Mouse (Mus musculus): ENCODE measurements around the gene Manf.
A peak's percentile ranks its signal among the peaks of the same experiment; 100 is the strongest.

The Manf gene

DNA sequence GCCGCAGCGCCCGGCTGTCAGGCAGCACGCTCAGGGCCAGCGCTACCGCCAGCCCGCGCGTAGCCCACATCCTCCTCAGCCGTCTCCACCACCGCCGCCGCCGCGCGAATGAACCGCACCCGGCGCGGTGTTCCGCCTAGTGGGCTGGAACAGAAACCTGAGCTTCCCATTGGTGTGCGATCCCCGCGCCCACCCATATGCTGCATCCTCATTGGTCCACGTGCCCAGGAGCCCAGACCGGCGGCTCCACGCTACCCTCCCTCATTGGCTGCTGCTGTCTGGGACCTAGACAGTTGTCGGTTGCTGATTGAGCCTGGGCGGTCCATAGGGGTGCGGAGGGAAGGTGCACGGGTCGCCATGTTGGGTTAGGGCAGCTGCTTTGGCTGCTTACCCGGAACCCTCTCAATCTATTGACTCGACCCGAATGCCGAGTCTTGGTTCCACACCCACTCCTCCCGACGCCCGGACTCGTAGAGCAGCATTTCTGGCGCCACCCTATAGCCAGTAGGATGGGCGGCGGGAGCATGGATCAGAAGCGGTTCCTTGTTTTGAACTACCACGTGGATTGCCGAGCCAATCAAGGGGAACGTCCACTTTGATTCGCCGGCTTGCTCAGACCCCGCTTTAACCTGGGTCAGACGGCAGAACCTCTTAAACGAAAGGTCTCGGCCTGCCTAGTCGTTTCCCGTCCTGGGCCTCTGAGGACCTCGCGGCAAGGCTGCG is at the start of gene Manf:
TSS of gene Manf (minus strand) at position 151 of the 723 bp plus-strand sequence.
- peak; percentile 98 for DNase-seq

DNA sequence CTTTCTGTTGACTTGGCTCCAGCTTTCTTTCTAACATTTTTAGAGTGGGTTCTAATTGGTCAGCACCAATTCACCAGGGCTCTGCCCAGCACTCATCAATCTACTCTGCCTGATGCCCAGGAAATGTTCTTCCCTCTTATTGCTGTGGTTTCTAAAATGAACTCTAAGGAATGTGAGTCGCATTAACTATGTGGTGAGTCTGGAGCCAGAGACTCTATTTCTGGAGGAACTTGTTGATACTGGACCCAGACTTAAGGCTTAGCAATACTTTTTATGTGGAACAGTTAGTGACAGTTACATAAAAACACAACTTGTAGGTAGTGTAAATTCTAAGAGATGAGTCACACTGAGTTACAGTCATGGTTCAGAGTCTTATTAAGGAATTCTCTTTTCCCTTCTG is 43.2 kb upstream of the Manf start:
- DNase-seq: no peak

DNA sequence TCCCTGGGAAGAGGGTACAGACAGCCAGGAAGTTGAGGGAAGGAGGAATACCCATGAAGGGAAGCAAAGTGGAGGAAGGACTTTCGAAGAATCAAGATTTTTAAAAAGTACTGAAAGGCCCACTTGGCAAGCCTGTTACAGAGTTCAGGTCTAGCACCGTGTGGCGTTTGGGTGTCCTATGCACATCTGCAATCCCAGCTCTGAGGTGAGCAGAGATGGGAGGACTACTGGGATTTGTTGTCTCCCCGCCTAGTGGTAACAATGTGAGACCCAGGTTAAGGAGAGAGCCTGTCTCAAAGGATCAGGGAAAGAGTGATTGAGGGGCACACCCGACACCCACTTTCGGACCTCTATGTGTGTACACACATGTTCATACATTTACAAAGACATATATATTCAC is 23.1 kb upstream of the Manf start:
- no peak for DNase-seq

DNA sequence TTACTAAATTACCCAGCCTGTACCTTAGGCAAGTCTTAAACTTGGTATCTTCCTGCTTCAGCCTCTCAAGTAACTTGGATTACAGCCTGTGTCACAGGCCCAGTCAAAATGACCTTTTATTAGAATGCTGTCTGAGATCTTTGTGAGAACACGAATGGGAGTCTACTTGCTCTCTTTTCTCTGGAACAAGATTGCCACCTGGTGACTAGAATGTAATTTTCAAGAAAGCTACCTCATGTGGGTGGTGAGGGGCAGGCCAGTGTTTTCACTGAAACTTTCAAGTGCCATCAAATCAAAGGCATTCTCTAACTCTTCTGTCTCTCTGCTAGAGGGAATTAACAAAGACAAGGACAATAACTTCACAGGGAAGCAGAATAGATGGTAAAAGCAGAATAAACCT is 22.0 kb upstream of the Manf start:
- DNase-seq: no peak

DNA sequence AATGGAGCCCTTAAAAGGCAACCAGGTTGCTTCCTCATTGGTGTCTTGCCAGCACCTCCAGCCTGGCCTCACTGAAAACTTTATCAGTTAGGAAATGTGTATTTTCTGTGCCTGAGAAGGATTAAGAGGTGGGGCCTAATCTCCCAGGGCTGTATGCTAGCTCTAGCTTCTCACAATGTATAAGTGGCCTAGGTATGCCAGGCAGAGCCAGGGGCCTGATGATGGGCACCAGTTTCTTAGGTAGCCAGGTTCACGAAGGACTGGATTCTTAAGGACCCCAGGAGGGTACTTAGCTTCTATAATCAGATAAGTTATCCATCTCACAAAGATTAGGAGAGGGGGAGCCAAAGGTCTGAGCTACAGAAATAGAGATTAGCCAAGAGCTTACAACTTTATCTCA is 19.8 kb upstream of the Manf start:
- no peak for DNase-seq

DNA sequence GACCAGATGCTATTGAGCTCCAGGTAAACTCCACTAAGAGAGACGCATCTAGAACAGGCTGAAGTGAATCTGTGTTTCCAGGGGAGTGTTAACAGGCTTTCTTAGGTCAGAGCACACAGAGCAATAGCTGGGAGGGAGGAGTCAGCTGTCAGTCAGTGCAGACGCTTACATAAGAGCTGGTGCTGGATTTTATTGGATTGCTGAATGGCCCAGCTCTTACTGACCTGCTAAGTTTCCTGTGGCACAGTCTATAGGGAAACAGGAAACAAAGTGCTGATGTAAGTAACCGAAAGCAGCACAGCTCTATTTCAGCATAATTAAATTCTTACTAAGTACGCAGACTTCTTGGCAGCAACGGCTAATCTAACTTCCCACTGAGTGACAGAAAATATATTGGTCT is 16.9 kb upstream of the Manf start:
- DNase-seq: no peak

DNA sequence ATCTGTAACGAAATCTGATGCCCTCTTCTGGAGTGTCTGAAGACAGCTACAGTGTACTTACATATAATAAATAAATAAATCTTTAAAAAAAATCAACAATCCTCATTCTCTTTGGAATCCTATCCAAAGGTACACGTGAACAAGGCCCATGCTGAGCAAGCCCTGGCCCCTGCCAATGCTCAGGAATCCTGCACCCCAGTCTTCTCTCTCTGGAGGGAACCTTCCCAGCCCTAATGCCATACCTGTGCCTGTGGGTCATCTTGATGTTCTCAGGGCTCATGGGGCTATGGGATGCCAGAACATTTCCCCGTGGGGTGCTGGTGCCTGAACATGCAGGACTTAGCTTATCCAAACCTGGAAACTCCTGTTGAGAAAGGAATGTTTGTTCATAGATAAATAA is 16.4 kb upstream of the Manf start:
- no peak for DNase-seq

DNA sequence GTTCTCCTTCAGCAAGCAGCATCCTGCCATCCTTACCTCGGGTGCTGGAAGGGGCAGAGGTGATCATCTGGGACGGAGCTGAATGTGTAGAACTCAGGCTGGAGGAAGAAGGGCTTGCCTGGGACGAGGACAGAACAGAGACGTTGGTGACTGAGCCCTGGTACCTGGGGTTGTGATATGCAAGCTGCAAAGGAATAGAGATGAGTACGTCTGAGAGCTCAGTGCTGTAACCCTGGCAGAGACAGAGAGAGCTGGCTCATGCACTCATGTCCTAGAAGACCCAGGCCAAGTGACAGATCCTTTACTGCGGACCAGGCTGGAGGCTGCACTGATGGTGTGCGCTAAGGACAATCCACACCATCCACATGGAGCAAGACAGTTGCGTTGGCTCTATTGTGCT is 14.8 kb upstream of the Manf start:
- DNase-seq: no peak

DNA sequence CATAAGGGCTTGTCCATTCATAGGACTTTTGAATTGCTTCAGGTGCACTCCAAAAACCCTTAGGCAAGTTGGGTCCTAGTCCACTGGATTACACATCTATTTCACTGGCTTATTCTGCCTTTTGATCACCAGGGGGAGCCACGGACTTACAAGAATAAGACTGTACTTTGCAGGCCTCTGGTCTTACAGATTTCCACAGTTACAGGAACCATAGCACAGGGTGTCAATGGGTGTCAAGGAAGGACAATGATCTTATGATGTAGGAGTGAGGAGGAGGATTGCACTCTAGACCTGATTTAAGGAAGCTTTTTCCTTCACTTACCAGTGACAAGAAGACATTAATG is 12.0 kb upstream of the Manf start:
- DNase-seq: no peak

DNA sequence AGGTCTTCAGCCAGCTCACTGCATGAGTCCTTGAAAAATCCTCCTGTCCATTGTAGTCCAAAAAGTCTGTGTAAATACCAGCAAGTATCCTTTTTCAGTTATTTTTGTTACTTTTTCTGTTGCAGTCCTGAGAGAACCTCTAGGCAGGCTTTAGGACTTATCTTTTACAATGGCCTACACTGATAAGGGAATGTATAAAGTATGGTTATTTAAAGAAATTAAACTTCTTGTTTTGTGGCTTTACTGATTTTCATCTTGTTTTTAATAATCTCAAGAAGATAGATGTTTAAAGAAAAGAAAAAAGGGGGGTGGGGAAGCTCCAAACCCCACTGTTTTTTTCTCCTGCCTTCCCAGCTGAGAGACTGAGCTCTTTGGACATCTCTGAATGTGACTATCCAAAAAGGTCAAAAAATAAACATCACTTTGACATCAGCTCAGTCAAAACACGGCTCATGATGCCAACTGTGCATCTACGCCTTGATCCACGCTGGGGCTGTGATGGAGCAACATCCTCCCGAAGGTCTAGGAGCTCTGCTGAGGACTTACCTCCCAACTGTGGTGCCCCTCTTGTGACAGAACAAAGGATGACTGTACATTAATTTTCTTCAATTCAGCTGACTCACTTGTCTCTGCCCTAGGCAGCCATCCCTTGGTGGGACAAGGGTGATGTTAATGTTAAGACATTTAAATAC is 11.5 kb upstream of the Manf start:
- DNase-seq: no peak

DNA sequence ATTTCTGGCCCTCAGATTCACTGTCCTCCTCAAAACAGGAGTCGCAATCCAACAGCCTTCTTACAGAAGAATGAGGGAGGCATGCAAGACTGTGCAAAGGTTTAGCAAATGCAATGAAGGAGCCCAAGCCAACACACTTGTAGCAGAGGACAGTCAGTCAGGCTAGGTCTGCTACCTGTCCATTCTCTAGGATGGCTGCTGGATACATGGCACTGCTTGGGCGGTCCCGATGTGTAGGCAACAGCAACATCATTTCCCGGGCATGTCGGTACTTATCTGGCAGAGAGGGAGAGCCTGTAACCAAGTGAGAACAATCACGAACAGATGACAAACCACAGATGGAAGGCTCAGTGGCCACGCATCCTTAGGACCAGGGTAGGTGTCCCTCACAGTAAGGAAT is 9.8 kb upstream of the Manf start:
- no peak for DNase-seq

DNA sequence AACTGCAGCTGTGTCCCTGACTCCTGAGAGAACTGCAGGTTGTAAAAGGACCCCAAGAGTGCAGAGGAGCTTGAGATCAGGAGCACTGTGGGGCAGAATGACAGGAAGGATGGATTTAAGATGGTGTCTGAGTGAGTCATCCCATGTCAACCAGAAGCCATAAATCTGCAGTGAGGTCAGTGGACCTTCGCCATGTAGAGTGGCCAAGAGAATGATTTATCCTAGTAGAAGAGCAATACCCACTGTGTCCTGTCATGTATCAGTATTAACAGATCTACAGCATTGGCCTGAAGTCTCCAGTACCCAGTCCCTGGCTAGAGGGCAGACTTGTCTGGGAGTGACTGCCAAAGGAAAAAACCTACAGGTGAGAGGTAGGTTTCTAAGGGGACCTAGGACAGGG is 7.1 kb upstream of the Manf start:
- DNase-seq: no peak

DNA sequence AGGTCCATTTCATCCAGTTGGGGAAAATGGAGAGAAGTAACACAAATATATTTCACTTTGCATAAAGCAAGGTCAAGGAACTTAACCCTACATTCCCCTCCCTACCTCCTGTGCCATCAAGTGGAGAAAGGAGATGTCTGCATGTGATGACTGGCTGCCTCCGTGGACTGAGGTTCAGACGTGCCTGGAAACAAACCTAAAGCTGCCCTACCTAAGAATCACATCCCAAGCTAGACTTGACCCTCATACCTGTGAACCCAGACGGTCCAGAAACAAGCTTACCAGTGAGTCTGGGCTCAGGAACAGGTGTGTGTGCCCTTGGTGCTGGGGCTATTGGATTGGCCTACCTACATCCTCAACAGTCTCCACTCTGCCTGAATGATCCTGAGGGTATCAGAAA is 1.5 kb upstream of the Manf start:
- no peak for DNase-seq

DNA sequence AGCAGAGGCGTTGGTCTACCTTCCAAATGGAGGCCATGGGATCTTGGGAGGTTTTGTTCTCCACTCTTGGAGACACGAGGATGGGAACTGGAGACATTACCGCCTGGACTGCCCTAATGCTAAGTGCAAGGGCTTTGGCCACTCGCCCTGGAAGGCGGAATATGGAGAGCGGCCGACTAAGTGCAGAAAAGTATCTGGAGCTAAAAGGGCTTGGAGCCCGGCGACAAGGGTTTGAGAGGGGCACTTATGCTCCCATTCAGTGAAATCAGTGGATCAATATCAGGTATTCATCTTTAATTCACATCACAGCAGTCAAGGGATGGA is 735 bp upstream of the Manf start:
- no peak for DNase-seq

DNA sequence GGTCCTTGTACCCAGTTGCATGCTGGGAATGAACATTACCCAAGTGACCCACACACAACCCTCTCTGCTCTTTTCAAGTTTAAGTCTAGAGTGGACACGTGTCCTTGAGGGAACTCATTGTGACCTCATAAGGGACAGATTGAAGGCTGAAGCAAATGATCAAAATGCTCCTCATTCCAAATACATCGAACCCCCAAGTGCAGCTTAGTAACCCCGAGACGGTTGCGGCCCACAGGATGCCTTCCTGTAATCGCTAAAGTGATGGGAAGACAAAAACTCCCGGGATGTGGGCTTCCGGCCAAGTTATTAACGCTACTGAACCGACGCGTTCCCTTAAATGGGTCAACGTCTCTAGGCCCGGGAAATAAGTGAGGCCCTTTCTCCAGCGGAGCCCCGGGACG is 438 bp downstream of the Manf start:
- no peak for DNase-seq

DNA sequence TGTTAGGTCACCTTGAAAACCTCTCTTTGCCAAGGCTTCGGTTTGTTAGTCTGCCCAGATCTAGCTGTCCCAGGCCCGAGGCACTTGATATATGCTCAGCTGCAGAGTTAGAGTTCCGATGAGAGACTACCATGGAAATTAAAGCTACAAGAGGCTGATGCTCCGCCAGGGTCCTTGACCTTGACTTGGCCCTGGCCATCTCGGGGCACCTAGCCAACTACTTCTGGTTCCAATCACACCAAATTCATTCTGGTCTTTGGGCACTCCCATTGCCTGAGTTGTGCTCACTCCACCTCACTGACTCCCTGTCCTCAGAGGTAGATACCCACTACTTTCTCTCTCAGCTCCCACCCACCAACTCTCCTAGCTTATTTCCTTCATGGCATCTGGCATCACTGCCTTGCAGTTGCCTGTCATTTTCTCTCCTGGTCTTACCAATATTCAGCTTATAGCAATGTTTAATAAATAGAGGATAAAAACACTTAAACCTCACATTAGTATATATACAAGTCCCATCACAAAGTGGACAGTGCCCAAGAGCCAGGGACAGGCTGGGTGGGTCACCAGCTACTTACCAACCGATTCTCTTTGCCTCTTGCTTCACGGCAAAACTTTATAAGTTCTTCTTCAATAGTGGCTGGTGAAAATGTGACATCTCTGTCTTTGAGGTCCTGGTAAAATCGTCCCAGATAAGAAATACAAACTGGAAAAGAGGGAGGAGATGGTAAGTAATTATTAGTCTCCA is 1.1 kb downstream of the Manf start:
- peak; percentile 61 for DNase-seq

DNA sequence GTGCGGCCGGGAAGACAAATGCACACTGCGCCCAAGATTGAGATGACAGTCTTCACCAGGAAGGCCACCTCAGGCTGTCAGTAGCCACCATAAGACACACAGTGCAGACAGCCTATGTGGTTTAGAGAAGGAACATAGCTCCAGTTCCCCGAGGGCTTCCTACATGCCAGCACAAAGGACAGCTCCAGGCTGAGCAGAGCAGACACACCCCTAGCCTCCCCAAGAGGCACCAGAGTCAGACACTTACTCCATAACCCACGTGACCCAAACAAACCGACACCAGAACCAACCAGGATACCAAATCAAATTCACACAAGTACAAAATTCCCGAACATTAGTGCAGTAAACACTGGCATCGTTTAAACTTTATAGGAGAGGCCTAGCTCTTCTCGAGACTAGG is 2.5 kb downstream of the Manf start:
- DNase-seq: no peak

DNA sequence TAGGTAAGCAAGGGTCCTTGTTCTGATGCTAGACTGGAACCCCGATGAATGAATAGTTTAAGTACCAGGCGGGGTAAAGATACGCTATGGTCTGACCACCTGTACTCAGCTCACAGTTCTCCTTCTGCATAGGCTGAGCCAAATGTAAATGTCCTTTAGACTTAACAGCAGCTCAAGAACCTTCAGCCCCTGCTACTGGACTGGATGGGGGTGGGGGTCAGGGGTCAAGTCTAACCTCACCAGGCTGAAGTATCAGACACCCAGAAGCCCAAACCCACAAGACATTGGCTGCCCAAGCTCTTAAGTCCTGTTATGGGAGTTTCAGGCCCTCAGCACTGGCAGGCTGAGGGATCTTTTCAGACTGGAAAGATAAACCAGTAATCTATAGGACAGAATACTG is 3.4 kb downstream of the Manf start:
- peak; percentile 47 for DNase-seq

DNA sequence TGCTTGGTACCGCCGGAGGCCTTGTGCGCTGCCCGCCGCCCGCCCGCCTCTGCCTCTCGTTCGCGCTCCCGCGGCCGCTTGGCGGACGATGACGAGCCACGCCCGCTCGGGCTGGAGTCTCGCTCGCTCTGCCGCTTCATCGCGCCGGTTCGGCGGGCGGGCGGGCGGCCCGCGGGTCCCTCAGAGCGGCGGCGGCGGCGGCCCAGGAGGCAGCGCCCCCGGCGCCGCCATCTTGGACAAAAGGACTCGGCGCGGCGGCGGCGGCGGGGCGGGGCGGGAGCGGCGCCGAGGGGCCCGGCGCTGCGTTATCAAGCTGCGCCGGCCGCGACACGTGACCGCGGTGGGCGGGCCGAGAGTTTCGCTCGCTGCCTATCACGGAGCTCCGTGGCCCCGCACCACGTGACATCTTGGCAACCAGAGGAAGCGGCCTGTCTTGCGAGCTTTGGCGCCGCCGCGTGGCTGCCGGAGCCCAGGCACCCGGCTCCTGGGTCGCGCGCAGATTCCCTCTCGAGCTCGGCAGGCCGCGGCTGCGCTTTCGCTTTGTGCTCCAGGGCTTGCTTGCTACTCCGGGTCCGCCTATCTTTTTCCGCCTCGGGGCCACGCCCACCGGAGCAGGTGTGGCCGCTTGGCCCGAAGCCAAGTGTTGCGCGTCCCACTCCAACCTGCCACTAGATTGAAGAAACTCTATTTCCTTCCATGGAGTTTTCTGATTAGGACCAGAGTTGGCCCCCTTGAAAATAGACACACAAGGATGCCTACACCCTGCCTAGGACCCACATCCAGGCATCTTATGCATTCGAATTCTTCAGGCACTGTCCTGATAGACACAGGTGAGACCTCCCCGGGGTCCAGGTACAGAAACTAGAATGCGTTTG is 4.7 kb downstream of the Manf start, which contains the start of gene Rbm15b:
TSS of gene Rbm15b (minus strand) at position 601 of the 875 bp plus-strand sequence.
- peak; percentile 98 for DNase-seq

DNA sequence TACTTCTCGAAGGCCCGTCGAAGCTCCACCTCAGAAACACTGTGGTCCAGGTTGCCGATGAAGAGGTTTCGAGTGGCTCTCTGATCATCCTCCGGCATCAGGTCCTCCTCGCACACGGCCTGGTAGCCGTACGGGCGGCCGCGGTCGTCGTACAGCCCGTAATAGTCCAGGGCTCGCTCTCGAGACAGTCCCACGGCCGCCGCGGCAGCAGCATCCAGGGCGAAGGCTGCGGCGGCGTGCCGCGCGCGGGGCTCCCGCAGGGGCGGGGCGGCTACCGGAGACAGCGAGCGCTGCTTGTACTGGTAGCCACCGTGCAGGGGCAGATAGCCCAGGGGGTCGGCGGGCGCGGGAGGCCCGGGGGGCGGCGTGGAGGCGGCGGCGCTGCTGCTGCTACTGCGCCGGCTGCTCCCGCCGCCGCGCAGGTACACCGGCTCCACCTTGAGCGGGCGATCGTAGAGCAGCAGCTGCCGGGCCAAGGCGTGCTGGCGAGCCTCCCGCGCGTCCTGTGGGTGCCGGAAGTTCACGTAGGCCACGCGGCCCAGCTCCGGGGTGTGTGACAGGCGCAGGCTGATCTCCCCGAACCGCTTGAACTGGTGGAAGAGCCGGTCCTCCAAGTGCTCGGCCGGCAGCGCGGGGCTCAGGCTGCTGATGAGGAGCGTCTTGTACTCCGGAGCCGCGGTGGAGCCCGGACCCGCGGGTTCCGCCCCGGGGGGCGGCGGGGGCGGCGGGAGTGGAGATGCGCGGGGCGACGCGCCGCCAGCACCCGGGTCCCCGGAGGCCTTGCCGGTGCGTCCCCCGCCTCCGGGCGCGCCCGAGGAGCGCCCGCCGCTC is 5.7 kb downstream of the Manf start:
- peak; percentile 76 for DNase-seq

DNA sequence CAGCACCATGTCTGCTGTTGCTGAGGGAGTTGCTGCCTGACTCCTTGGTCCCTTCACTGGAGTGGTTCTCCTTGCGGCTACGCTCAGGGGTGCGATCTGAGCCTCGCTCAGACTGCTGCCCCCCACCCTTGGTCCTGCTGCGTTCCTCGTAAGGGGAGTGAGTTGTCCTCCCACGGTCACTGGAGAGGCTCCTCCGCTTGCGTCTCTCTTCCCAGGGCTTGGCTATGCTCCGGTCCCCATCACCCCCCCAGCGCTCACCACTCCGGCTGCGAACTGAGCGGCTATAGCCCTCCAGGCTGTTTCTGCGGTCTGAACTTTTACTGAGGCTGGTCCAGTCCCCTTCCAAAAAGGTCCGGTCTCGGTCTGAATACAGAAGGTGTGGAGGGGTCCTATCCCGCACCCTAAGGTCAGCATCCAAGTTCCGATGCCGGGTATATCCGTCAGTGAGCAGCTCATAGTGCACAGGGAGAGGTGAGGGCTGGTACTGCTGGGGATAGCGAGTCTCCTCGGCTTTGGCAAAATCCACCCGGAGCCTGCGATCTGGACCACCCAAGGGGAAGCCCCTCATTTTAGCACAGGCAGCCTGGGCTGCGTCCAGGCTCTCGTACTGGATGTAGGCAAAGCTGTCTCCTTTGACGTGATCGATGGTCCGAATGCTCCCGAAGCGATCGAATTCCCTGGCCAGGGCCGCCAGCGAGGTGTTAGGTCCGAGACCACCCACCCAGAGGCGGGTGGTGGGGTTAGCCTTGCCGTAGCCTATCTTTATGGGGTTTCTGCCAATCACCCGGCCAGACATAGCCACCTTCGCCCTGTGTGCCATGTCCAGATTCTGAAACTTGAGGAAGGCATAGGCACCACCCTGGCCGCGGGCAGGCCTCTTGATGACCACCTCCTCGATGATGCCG is 6.5 kb downstream of the Manf start:
- peak; percentile 58 for DNase-seq
